Mouse (Mus musculus) bone marrow macrophage, adult 2 months (primary cell): ENCODE measurements at regions not wholly inside any gene's neighbourhood (a gene's known extent, or its start where the extent isn't known, plus 50 kb on each side); places are given as distances from the start of the nearest gene placed in this dataset.

Source experiments
- H3K27ac ChIP-seq: 2 replicates; pipeline ENCODE4 v1.5.1; 2012; ENCODE audit warnings: low read depth, low read length; ENCODE audit not compliant: insufficient read depth
- H3K4me1 ChIP-seq: 2 replicates; pipeline ENCODE4 v1.6.1; 2012; ENCODE audit warnings: low read length; ENCODE audit not compliant: control insufficient read depth, insufficient read depth
- H3K4me3 ChIP-seq: 2 replicates; pipeline ENCODE4 v1.5.1; 2012; ENCODE audit warnings: mild to moderate bottlenecking, low read length, moderate library complexity; ENCODE audit not compliant: insufficient read depth
- CTCF ChIP-seq: IDR thresholded peaks from 2 replicates; pipeline ENCODE4 v1.5.1; 2012; ENCODE audit warnings: low read depth, mild to moderate bottlenecking, low read length, moderate library complexity
- POLR2A ChIP-seq: IDR thresholded peaks from 2 replicates; pipeline ENCODE4 v1.6.1; 2012; ENCODE audit warnings: mild to moderate bottlenecking, low read depth, low read length, borderline replicate concordance

DNA sequence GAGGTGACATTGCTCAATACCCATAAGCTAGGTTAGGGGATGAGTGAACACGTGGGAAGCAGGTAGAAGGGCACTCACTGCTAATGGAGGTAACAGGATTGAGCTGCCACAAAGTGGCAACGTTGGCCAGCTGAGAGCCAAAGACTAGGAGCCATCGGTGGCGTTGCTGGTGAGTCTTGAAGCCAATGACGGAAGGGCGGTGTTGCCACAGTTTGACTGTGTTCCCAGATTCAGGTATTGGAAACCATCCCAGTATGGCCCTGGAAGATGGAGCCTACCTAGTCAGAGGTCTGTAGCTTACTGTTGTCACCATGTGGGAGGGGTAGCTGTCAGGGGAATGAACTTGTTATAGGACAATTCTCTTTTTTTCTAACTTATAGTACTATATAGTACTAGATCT, 158.4 kb downstream of the Ly86 start:
- TF ChIP-seq POLR2A (no peak), CTCF (no peak)
- no peak overlapping the region for H3K27ac ChIP-seq
- peaks cover 16% of the 10 kb centered on the region for H3K4me1 ChIP-seq
- H3K4me3 ChIP-seq: no peak overlapping the region

DNA sequence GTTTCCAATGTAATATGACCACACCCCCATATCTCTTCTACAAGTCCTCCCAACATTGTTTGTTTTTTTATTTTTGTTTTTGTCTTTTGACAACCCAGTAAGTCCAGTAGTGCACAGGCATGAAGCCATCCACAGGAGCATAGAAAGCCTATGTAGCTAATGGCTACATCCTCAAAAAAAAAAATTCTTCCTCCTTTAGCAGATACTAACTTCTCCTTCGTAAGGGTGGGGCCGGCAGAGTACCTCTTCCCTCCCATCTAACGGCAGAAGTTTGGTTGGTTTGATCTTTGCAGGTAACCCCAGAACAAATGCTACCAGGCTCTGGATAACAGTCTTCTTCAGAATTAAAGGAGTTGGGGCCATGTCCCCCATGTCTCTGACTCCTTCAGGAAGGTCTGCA, 158.9 kb downstream of the Ly86 start:
- no peak for TF ChIP-seq POLR2A
- TF ChIP-seq CTCF: no peak
- H3K4me1 ChIP-seq: peaks cover 19% of the 10 kb centered on the region
- H3K27ac ChIP-seq: no peak overlapping the region
- no peak overlapping the region for H3K4me3 ChIP-seq

DNA sequence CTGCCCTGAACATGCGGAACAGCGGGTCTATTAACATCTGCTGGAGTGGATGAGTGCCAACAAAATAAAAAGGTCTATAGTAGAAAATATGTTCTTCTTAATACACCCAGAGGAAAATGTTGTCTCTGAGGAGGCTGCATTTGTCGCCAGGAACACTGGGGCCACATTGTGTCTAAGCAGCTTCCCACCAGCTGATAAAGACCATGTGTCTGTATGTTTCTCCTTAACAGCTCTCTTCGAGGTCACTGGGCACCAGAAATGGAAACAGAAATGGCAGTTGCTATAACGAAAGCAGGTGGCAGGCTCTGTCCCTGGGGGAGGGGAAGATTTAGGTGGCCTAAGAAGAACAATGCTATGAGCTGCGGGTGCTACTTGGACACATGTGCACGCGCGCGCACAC, 159.4 kb downstream of the Ly86 start:
- Histone ChIP-seq H3K4me3 (no peak overlapping the region), H3K4me1 (peaks cover 22% of the 10 kb centered on the region), H3K27ac (no peak overlapping the region)
- TF ChIP-seq POLR2A: no peak
- no peak for TF ChIP-seq CTCF

DNA sequence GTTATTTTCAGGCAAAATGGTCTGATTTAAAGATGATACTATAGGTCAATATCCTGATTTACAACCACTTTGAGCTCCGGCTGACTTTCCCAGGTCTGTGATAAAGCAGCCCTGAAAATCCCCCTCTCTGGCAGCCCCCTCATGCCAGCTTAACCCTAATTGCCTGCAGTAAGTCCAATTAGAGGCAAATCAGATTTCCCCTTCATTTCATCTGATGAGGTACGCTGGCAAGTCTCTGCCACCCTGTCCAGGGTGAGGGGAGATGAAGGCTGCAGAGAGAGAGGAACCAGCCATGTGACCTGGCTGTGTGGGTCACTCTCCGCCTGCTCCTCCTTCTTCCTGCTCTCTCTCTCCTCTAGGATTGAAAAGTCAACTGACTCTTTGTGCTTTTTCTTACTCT, 160.6 kb downstream of the Ly86 start:
- no peak for TF ChIP-seq CTCF
- no peak for TF ChIP-seq POLR2A
- H3K4me1 ChIP-seq: peaks cover 29% of the 10 kb centered on the region
- H3K4me3 ChIP-seq: no peak overlapping the region
- peak overlapping the region; percentile 8; the same call in 1 of the 2 replicates for H3K27ac ChIP-seq

DNA sequence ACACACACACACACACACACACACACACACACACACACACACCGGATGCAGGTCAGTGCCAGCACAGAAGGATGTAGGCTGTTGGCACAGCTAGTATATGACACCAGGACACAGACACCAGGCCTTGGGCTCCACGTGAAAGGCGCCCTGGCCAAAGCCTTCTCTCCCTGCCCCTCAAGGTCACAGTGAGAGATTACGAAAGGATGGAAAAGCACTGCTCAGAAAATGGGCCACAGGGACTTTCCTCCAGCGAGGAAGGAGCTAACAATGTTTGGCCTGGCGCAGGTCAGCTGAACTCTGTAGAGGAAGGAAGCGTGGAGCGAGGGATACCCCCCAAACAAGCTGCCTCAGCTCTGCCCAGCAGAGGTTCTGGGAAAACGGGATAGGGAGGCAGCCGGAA, 161.0 kb downstream of the Ly86 start:
- Histone ChIP-seq H3K27ac (peak overlapping the region; percentile 8), H3K4me1 (peaks cover 29% of the 10 kb centered on the region), H3K4me3 (no peak overlapping the region)
- TF ChIP-seq POLR2A (no peak), CTCF (no peak)

DNA sequence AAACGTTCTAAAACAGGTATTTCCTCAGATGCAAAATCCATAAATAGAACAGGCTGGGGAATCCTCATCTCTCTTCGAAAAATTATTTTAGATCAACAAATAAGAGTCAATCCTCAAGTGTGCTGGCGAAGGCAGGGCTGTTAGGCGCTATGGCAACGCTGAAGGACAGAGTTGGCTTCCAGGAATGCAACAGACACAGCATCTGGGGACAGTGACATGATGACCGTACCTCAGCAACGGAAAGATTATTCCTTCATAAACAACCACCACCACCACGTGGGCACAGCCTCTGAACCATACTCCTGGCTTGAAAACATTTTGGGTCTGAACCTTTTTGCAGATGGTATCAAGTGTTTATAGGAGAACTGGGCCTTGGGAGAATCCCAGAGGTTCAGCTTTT, 161.7 kb downstream of the Ly86 start:
- Histone ChIP-seq H3K4me3 (no peak overlapping the region), H3K27ac (no peak overlapping the region), H3K4me1 (peaks cover 29% of the 10 kb centered on the region)
- no peak for TF ChIP-seq CTCF
- no peak for TF ChIP-seq POLR2A

DNA sequence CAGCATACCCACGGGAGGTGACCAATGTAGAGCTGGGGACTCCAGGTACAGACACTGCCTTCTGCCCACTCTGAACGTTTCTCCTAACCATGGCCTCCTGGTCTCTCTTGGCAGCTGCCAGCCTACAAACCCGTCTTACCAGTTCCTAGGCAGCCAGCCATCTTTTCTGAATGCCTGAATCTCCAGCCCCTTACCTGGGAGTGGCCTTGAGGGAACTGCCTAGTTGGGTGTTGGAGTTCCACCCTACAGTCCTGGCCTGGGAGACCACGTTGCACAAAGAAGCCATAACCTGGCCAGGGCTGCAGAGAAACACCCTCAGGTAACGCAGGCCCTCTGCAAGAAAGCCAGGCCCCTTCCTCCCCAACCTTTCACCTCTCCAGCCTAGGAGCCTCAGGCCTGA, 162.1 kb downstream of the Ly86 start:
- no peak overlapping the region for H3K27ac ChIP-seq
- no peak overlapping the region for H3K4me3 ChIP-seq
- peaks cover 29% of the 10 kb centered on the region for H3K4me1 ChIP-seq
- no peak for TF ChIP-seq POLR2A
- no peak for TF ChIP-seq CTCF

DNA sequence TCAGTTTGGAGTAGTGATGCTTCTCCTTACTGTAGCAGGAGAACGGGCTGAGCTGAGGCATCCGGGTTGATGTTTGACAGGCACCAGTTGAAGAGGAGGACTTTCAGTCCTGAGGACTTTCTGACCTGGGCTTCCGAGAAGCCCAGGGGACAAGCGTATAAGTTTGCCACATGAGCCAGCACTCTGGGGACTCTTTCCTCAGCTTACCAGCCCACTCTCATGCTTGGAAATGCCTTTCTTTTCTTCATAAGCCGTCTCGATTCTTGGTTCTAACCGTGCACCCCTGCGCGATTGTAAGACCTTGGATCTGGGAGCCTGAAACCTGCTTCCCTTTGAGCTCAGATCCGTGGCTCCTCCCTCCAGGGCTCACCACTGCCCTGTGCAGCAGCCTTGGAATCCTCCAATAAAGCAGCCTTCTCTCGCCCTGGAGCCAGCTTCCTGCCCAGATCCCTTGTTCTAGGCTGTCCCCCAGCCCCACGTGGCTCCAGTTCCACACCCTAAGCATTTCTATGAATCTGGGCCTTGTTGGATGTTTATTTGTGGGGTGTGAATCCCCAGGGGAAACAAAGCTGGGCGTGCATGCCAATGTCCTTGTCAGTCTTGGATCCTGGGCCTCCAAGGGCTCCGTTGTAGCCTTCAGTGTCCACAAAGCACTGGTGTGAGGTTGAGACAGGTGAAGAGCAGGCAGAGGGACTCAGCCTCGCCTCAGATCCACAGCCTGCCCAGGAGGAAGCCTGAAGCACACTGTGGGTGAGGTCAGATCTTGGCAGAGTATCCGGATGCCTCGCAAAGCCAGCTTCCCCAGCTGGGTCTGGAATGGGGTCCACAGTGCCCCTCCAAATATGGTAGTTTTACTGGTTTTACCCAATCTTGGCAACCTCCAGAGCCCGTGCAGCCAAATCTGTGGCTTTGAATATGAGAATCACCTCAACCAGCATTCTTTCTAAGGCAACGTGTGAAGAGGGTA, 163.7 kb downstream of the Ly86 start:
- TF ChIP-seq POLR2A: no peak
- no peak for TF ChIP-seq CTCF
- no peak overlapping the region for H3K4me3 ChIP-seq
- H3K4me1 ChIP-seq: peaks cover 34% of the 10 kb centered on the region
- no peak overlapping the region for H3K27ac ChIP-seq

DNA sequence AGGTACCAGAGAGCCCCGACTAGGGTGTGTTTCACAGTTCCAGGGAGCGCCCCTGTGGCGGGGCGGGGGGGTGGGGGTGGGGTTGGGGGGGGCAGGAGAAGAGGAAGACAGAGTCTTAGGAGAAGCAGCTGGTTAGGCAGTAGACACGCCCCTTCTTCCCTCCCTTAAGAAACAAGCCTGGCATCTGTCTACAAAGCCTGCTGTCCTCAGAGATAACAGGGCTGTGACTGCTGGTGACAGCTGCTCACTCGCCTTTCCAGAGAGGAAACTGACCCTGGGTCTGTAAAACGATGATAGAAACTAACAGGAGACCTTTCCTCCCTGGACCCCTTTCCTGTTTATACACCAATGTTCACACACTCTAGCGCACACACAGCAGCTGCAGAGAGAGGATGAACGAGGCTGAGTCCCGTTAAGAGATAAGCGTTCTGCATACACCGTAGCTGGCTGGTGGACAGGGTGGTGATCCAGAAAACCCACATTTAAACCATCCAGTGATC, 164.4 kb downstream of the Ly86 start:
- TF ChIP-seq POLR2A (no peak), CTCF (no peak)
- Histone ChIP-seq H3K27ac (no peak overlapping the region), H3K4me3 (no peak overlapping the region), H3K4me1 (peaks cover 32% of the 10 kb centered on the region)

DNA sequence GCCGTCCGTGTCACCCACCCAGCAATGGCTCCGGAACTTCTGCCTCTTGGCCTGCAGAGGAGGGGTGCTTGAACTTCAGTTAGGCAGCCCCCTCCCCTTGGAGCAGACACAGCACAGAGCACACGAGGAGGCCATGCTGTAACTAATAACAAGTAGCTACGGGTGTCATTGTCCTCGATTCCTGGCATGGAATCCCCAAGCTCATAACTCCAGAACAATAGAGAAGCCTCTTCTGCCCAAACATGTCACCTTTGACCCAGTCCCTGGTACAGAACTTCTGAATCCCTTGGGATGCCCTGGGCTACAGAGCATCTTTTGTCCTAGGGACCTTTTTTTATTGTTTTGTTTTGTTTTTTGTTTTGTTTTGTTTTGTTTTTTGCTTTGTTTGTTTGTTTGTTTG, 165.5 kb downstream of the Ly86 start:
- peaks cover 32% of the 10 kb centered on the region for H3K4me1 ChIP-seq
- H3K4me3 ChIP-seq: no peak overlapping the region
- H3K27ac ChIP-seq: no peak overlapping the region
- TF ChIP-seq CTCF: no peak
- TF ChIP-seq POLR2A: no peak
